14 mouse cellular contexts compared by ENCODE assay signal in genomic region chr19:41081589-41081988, GRCm38 (mm10). TPM values are rescaled to one million over a fixed set of nuclear protein-coding genes. Genes with fewer than 3 reads are reported as not detected.
DNase-seq lines count a peak whose midpoint lies in the region; ATAC-seq and TF ChIP-seq lines count a peak whose summit lies in the region.
"Had no signal": no experiment of that assay in that cellular context is flagged by ENCODE, and none has a peak within 500 bp of the region (broad histone marks: within the 10 kb centered on the region; RNA-seq: fewer than 3 reads in every experiment).

No protein-coding gene starts in this region.

- ATAC-seq in midbrain, embryonic 15.5 days (replicated peaks), result peak; percentile 68
- no peak for ATAC-seq in cerebellum, adult (ENCODE audit: insufficient number of reproducible peaks, low FRiP score, low TSS enrichment)
- ATAC-seq: intestine, embryonic 16.5 days had no signal

- no peak overlapping the region for H3K4me3 ChIP-seq in cerebellum, adult 2 months (replicated peaks; ENCODE audit: insufficient read depth, low read depth, low read length)
- H3K4me3 ChIP-seq in layer of hippocampus, adult 2 months, result no peak overlapping the region
- H3K4me3 ChIP-seq in hindbrain, embryonic 10.5 days, result no peak overlapping the region
- H3K4me3 ChIP-seq in midbrain, embryonic 15.5 days, result no peak overlapping the region
- H3K4me3 ChIP-seq: embryonic facial prominence, embryonic 12.5 days had no signal

- no peak overlapping the region for H3K9ac ChIP-seq in midbrain, embryonic 15.5 days
- H3K9ac ChIP-seq: embryonic facial prominence, embryonic 12.5 days; liver, embryonic 14.5 days had no signal

- H3K36me3 ChIP-seq in hindbrain, embryonic 10.5 days, result no peaks in the 10 kb centered on the region
- no peaks in the 10 kb centered on the region for H3K36me3 ChIP-seq in midbrain, embryonic 15.5 days (replicated peaks)
- H3K36me3 ChIP-seq: embryonic facial prominence, embryonic 12.5 days; G1E had no signal

- H3K27me3 ChIP-seq in cerebellum, adult 2 months (ENCODE audit: control insufficient read depth, insufficient read depth, low read length), result no peaks in the 10 kb centered on the region
- H3K27me3 ChIP-seq in hindbrain, embryonic 10.5 days (ENCODE audit: insufficient read depth, poor library complexity, severe bottlenecking), result no peaks in the 10 kb centered on the region
- H3K27me3 ChIP-seq in midbrain, embryonic 15.5 days (replicated peaks), result peaks cover 2% of the 10 kb centered on the region; the same call in 1 of the 2 replicates
- H3K27me3 ChIP-seq: embryonic facial prominence, embryonic 12.5 days had no signal

- TF ChIP-seq POLR2A in cerebellum, adult 2 months (IDR thresholded peaks at IDR 0.05; ENCODE audit: borderline replicate concordance, insufficient read depth, low read length), result no peak

- WGBS in cerebellum, adult 2 months, result 49% methylated on average over 3 of the region's 3 CpGs
- 33% methylated on average over 3 of the region's 3 CpGs for whole genome bisulfite sequencing in hindbrain, embryonic 10.5 days
- 19% methylated on average over 3 of the region's 3 CpGs for WGBS in midbrain, embryonic 15.5 days

- no peak for TF ChIP-seq CTCF in cerebellum, adult 2 months (IDR thresholded peaks at IDR 0.05; ENCODE audit: borderline replicate concordance, insufficient read depth, low read depth, low read length)
- TF ChIP-seq CTCF in layer of hippocampus, adult 2 months (conservative IDR thresholded peaks at IDR 0.05), result no peak

- no peak overlapping the region for H3K4me2 ChIP-seq in midbrain, embryonic 15.5 days
- H3K4me2 ChIP-seq: embryonic facial prominence, embryonic 12.5 days had no signal

- H3K4me1 ChIP-seq in cerebellum, adult 2 months (ENCODE audit: control insufficient read depth, insufficient read depth, low read length), result no peaks in the 10 kb centered on the region
- H3K4me1 ChIP-seq in hindbrain, embryonic 10.5 days (replicated peaks), result peaks cover 21% of the 10 kb centered on the region
- peaks cover 7% of the 10 kb centered on the region for H3K4me1 ChIP-seq in midbrain, embryonic 15.5 days

- peak overlapping the region; percentile 11; the same call in 1 of the 2 replicates for H3K27ac ChIP-seq in cerebellum, adult 2 months (ENCODE audit: insufficient read depth, low read length)
- peak overlapping the region; percentile 78 for H3K27ac ChIP-seq in layer of hippocampus, adult 2 months
- peak overlapping the region; percentile 82 for H3K27ac ChIP-seq in hindbrain, embryonic 10.5 days
- peak overlapping the region; percentile 32; the same call in 1 of the 2 replicates for H3K27ac ChIP-seq in midbrain, embryonic 15.5 days
- H3K27ac ChIP-seq: embryonic facial prominence, embryonic 12.5 days; liver, embryonic 14.5 days had no signal

- no peaks in the 10 kb centered on the region for H3K9me3 ChIP-seq in hindbrain, embryonic 10.5 days
- no peaks in the 10 kb centered on the region for H3K9me3 ChIP-seq in midbrain, embryonic 15.5 days
- H3K9me3 ChIP-seq: embryonic facial prominence, embryonic 12.5 days; G1E had no signal

- DNase-seq in cerebellum, adult 2 months, result no peak
- DNase-seq in cerebellum, adult 9-10 months, result no peak
- DNase-seq in layer of hippocampus, adult 2 months (ENCODE audit: low spot score in 2 of 2), result no peak
- no peak for DNase-seq in layer of hippocampus, adult 11-12 months (ENCODE audit: low spot score)
- peak; percentile 58 for DNase-seq in hindbrain, embryonic 10.5 days (ENCODE audit: low spot score)
- DNase-seq in frontal cortex, postnatal 25 days (ENCODE audit: low spot score in 2 of 2), result no peak

RNA-seq across cellular contexts. Expression of gene Opalin, which starts 4.7 kb away (rescaled TPM):
- polyA plus RNA-seq in cerebellum, adult 2 months (2012; rRNA removed), result 38.2 and 46.0 TPM in 2 replicates
- 10 to 100 TPM in 1 of 2 experiments, 1 to 10 TPM in 1; 8.8 to 10.8 TPM for total RNA-seq in layer of hippocampus, adult 2 months (2021)
- polyA plus RNA-seq in hindbrain, embryonic 10.5 days (2016; fragmentation: Nextera tagmentation; extraction: Ambion mirVana), result not detected in 2 replicates
- polyA plus RNA-seq in midbrain, embryonic 15.5 days (2015; fragmentation: Nextera tagmentation; extraction: Ambion mirVana), result not detected in 2 replicates
- total RNA-seq: gastrocnemius, adult 8-10 months; megakaryocyte progenitor cell, adult 5-6 weeks had no signal
- polyA plus RNA-seq: embryonic facial prominence, embryonic 12.5 days; G1E; intestine, embryonic 16.5 days; liver, embryonic 14.5 days had no signal

RNA-seq across cellular contexts. Expression of gene Dntt, which starts 52.5 kb away (rescaled TPM):
- polyA plus RNA-seq in cerebellum, adult 2 months (2012; rRNA removed), result 0.05 TPM in 1 of 2 replicates, not detected in the other
- total RNA-seq in layer of hippocampus, adult 2 months (2021), result not detected
- not detected in 2 replicates for polyA plus RNA-seq in hindbrain, embryonic 10.5 days (2016; fragmentation: Nextera tagmentation; extraction: Ambion mirVana)
- 0.33 and 0.41 TPM in 2 replicates for polyA plus RNA-seq in midbrain, embryonic 15.5 days (2015; fragmentation: Nextera tagmentation; extraction: Ambion mirVana)
- total RNA-seq: G1E had no signal
- polyA plus RNA-seq: embryonic facial prominence, embryonic 12.5 days; G1E; intestine, embryonic 16.5 days had no signal

Comparison
In these comparisons a context has a peak if more than half of its experiments do, and no peak if none do; other contexts are left out.
1. H3K27ac ChIP-seq: peak in every context shown above with its lines; median percentile 82 in hindbrain, embryonic 10.5 days; 78 in layer of hippocampus, adult 2 months; 32 in midbrain, embryonic 15.5 days; 11 in cerebellum, adult 2 months.
2. RNA of gene Opalin, which starts 4.7 kb away (polyA plus RNA-seq): 38.2 to 46.0 TPM in cerebellum, adult 2 months; not detected in midbrain, embryonic 15.5 days and not detected in hindbrain, embryonic 10.5 days; every median in the first group is over 10 times any median in the second.